Mouse (Mus musculus) stomach, embryonic 14.5 days (tissue): ENCODE data around the gene Slc47a1. TPM values are rescaled to one million over a fixed set of nuclear protein-coding genes. Genes with fewer than 3 reads are reported as not detected.
"Not testable (repeated sequence)": the region's sequence is repeated elsewhere in the genome, so short reads cannot be mapped to it uniquely, and the experiment has no call there.

Experiments used
- ATAC-seq: fragments of 200-750 bp; cut with Nextera tagmentation; 2 replicates; pipeline ENCODE4 v1.8.0; 2017; ENCODE audit warnings: low read depth, moderate TSS enrichment; ENCODE audit not compliant: insufficient number of reproducible peaks, insufficient read depth, low FRiP score
- H3K27ac ChIP-seq: fragments of 300-500 bp; sonication (generic); 2 replicates; pipeline ENCODE4 v1.5.1; 2014; ENCODE audit warnings: mild to moderate bottlenecking, low read length, moderate library complexity, mixed read lengths
- H3K27me3 ChIP-seq: fragments of 300-500 bp; sonication (generic); 2 replicates; pipeline ENCODE4 v1.6.1; 2014; ENCODE audit warnings: low read length, control low read depth, mixed read lengths; ENCODE audit not compliant: control insufficient read depth, insufficient read depth
- H3K36me3 ChIP-seq: fragments of 300-500 bp; sonication (generic); 2 replicates; pipeline ENCODE4 v1.6.1; 2014; ENCODE audit warnings: mild to moderate bottlenecking, control low read depth, low read length, moderate library complexity, mixed read lengths; ENCODE audit not compliant: control insufficient read depth, insufficient read depth
- H3K4me1 ChIP-seq: fragments of 300-500 bp; sonication (generic); 2 replicates; pipeline ENCODE4 v1.6.1; 2014; ENCODE audit warnings: low read length, control low read depth, mixed read lengths; ENCODE audit not compliant: control insufficient read depth, insufficient read depth
- H3K4me2 ChIP-seq: fragments of 300-500 bp; sonication (generic); replicated peaks from 2 replicates; pipeline ENCODE4 v1.6.1; 2014; ENCODE audit warnings: low read depth, low read length, control low read depth
- H3K4me3 ChIP-seq: fragments of 300-500 bp; sonication (generic); 2 replicates; pipeline ENCODE4 v1.5.1; 2014; ENCODE audit warnings: low read depth, low read length, control low read depth
- H3K9ac ChIP-seq: fragments of 300-500 bp; sonication (generic); replicated peaks from 2 replicates; pipeline ENCODE4 v1.6.1; 2014; ENCODE audit warnings: low read depth, mild to moderate bottlenecking, control low read depth, low read length, moderate library complexity, mixed read lengths
- H3K9me3 ChIP-seq: fragments of 300-500 bp; sonication (generic); 2 replicates; pipeline ENCODE4 v1.6.1; 2016; ENCODE audit warnings: low read depth, low read length, control low read depth; ENCODE audit not compliant: control insufficient read depth
- WGBS: fragments of 180-500 bp; shearing (Covaris S2); extraction: QIAGEN DNeasy Blood & Tissue Kit; methylation state at CpG from one replicate; pipeline ENCODE4 v1.1.7; 2014; 5-methylcytosine and 5-hydroxymethylcytosine counted together
- polyA plus RNA-seq: library from polyadenylated mRNA; unstranded; fragments of >200 nt; fragmentation: Nextera tagmentation; extraction: Ambion mirVana; gene quantifications from 2 replicates; pipeline ENCODE4 v1.2.1, GENCODE M21; 2014

The Slc47a1 gene
- polyA plus RNA-seq, 1 experiment from 2014 or later, result 0.20 TPM

- H3K27me3 ChIP-seq, result no peaks in the 10 kb centered on the region
- no peak overlapping the region for H3K9ac ChIP-seq
- no peak overlapping the region for H3K27ac ChIP-seq
- no peak overlapping the region for H3K4me3 ChIP-seq
- H3K4me1 ChIP-seq, result no peaks in the 10 kb centered on the region
- 73% methylated on average over 11 of the region's 11 CpGs for WGBS
- H3K36me3 ChIP-seq, result no peaks in the 10 kb centered on the region
- ATAC-seq, result no peak
- no peaks in the 10 kb centered on the region for H3K9me3 ChIP-seq
- H3K4me2 ChIP-seq, result no peak overlapping the region
Observed at GRCm38 (mm10) chr11:61411221-61411620, 33.1 kb upstream of the Slc47a1 start.

- no peaks in the 10 kb centered on the region for H3K36me3 ChIP-seq
- no peak for ATAC-seq
- WGBS, result 0% methylated on average over 1 of the region's 1 CpGs
Observed at GRCm38 (mm10) chr11:61410129-61410528, 32.0 kb upstream of the Slc47a1 start.

GRCm38 (mm10) chr11:61409051-61409450 lies 30.9 kb upstream of the Slc47a1 start:
- 16% methylated on average over 3 of the region's 3 CpGs for WGBS
- ATAC-seq, result no peak
- Histone ChIP-seq H3K9ac (no peak overlapping the region), H3K27me3 (no peaks in the 10 kb centered on the region), H3K4me3 (peak overlapping the region; percentile 76), H3K4me2 (peak overlapping the region; percentile 53), H3K9me3 (no peaks in the 10 kb centered on the region), H3K36me3 (no peaks in the 10 kb centered on the region), H3K27ac (no peak overlapping the region), H3K4me1 (no peaks in the 10 kb centered on the region)

More at GRCm38 (mm10) chr11:61410129-61410528, 32.0 kb upstream of the Slc47a1 start:
- Histone ChIP-seq H3K27me3 (no peaks in the 10 kb centered on the region), H3K4me3 (no peak overlapping the region), H3K9ac (no peak overlapping the region), H3K27ac (no peak overlapping the region), H3K4me1 (no peaks in the 10 kb centered on the region), H3K9me3 (no peaks in the 10 kb centered on the region), H3K4me2 (no peak overlapping the region)

GRCm38 (mm10) chr11:61408184-61409027 lies 30.3 kb upstream of the Slc47a1 start:
- peak overlapping the region; percentile 76 for H3K4me3 ChIP-seq
- WGBS, result 1% methylated on average over 64 of the region's 64 CpGs
- peak; percentile 88 for ATAC-seq
- no peaks in the 10 kb centered on the region for H3K27me3 ChIP-seq
- no peaks in the 10 kb centered on the region for H3K36me3 ChIP-seq
- H3K27ac ChIP-seq, result peak overlapping the region; percentile 86
- H3K9me3 ChIP-seq, result no peaks in the 10 kb centered on the region
- H3K4me2 ChIP-seq, result peak overlapping the region; percentile 53
- no peaks in the 10 kb centered on the region for H3K4me1 ChIP-seq
- H3K9ac ChIP-seq, result peak overlapping the region; percentile 52

- H3K4me3 ChIP-seq, result peak overlapping the region; percentile 76
- H3K27ac ChIP-seq, result peak overlapping the region; percentile 86
- H3K9ac ChIP-seq, result peak overlapping the region; percentile 52
- H3K36me3 ChIP-seq, result no peaks in the 10 kb centered on the region
- WGBS, result under 1% methylated on average over 39 of the region's 39 CpGs
- H3K4me1 ChIP-seq, result no peaks in the 10 kb centered on the region
- ATAC-seq, result peak; percentile 83
- no peaks in the 10 kb centered on the region for H3K27me3 ChIP-seq
- H3K4me2 ChIP-seq, result peak overlapping the region; percentile 53
- H3K9me3 ChIP-seq, result no peaks in the 10 kb centered on the region
Observed at GRCm38 (mm10) chr11:61407638-61408183, 29.6 kb upstream of the Slc47a1 start.

- no peaks in the 10 kb centered on the region for H3K4me1 ChIP-seq
- H3K4me3 ChIP-seq, result no peak overlapping the region
- no peaks in the 10 kb centered on the region for H3K9me3 ChIP-seq
- no peak for ATAC-seq
- H3K27ac ChIP-seq, result no peak overlapping the region
- no peak overlapping the region for H3K4me2 ChIP-seq
- whole genome bisulfite sequencing, result 89% methylated on average over 4 of the region's 4 CpGs
- H3K9ac ChIP-seq, result no peak overlapping the region
- H3K27me3 ChIP-seq, result no peaks in the 10 kb centered on the region
- H3K36me3 ChIP-seq, result no peaks in the 10 kb centered on the region
Observed at GRCm38 (mm10) chr11:61401794-61402193, 23.6 kb upstream of the Slc47a1 start.

- Histone ChIP-seq H3K27me3 (no peaks in the 10 kb centered on the region), H3K9me3 (no peaks in the 10 kb centered on the region), H3K4me2 (no peak overlapping the region), H3K9ac (no peak overlapping the region), H3K4me1 (no peaks in the 10 kb centered on the region), H3K36me3 (no peaks in the 10 kb centered on the region), H3K4me3 (no peak overlapping the region), H3K27ac (no peak overlapping the region)
- no peak for ATAC-seq
- 75% methylated on average over 8 of the region's 8 CpGs for WGBS
Observed at GRCm38 (mm10) chr11:61400681-61401346, 22.7 kb upstream of the Slc47a1 start.

- H3K27me3 ChIP-seq, H3K27ac ChIP-seq, H3K4me3 ChIP-seq, H3K4me2 ChIP-seq, H3K9me3 ChIP-seq, H3K36me3 ChIP-seq, ATAC-seq, H3K4me1 ChIP-seq, H3K9ac ChIP-seq: not testable (repeated sequence)
- 92% methylated on average over 17 of the region's 18 CpGs for WGBS
Observed at GRCm38 (mm10) chr11:61397423-61398043, 19.4 kb upstream of the Slc47a1 start.
